Mouse (Mus musculus) MEL (cell line): ENCODE data around the gene Sema3a.

Source experiments
- CTCF ChIP-seq, 3 experiments: IDR thresholded peaks in 2 of 3; conservative IDR thresholded peaks in 1 of 3; 2 replicates each; pipeline ENCODE4 v1.5.1; 2011 to 2012; ENCODE audit warnings: low read length in 3 of 3, low read depth in 2 of 3, mild to moderate bottlenecking in 2 of 3, improper control_type of control experiment in 1 of 3, inconsistent platforms in 1 of 3, mixed read lengths in 1 of 3, moderate library complexity in 1 of 3; ENCODE audit not compliant: control insufficient read depth in 1 of 3, insufficient read depth in 1 of 3, poor library complexity in 1 of 3, severe bottlenecking in 1 of 3
- GATA1 ChIP-seq: IDR thresholded peaks from 2 replicates; pipeline ENCODE4 v1.6.1; 2011; ENCODE audit warnings: low read depth, low read length, improper control_type of control experiment
- HCFC1 ChIP-seq: IDR thresholded peaks from 2 replicates; pipeline ENCODE4 v1.6.1; 2012; ENCODE audit warnings: low read depth, mild to moderate bottlenecking, inconsistent platforms, low read length, improper control_type of control experiment, moderate library complexity
- MAZ ChIP-seq: IDR thresholded peaks from 2 replicates; pipeline ENCODE4 v1.6.1; 2012; ENCODE audit warnings: low read depth, mild to moderate bottlenecking, inconsistent platforms, low read length, improper control_type of control experiment
- MEF2A ChIP-seq: IDR thresholded peaks from 2 replicates; pipeline ENCODE4 v1.6.1; 2014; ENCODE audit warnings: low read depth, mild to moderate bottlenecking, inconsistent platforms, low read length, improper control_type of control experiment; ENCODE audit not compliant: poor library complexity, insufficient replicate concordance, severe bottlenecking; ENCODE audit errors: extremely low read depth
- MXI1 ChIP-seq: IDR thresholded peaks from 2 replicates; pipeline ENCODE4 v1.6.1; 2011; ENCODE audit warnings: mild to moderate bottlenecking, low read depth, low read length, improper control_type of control experiment
- POLR2AphosphoS5 ChIP-seq: IDR thresholded peaks from 2 replicates; pipeline ENCODE4 v1.6.1; 2012; ENCODE audit warnings: low read depth, borderline replicate concordance, mild to moderate bottlenecking, inconsistent platforms, low read length, moderate library complexity, mixed read lengths
- SMC3 ChIP-seq: IDR thresholded peaks from 2 replicates; pipeline ENCODE4 v1.6.1; 2011; ENCODE audit warnings: low read depth, low read length, improper control_type of control experiment
- TBP ChIP-seq: IDR thresholded peaks from 2 replicates; pipeline ENCODE4 v1.8.0; 2011; ENCODE audit warnings: low read depth, low read length, improper control_type of control experiment
- USF2 ChIP-seq, 2 experiments: IDR thresholded peaks; 2 replicates each; pipeline ENCODE4 v1.6.1; 2011 to 2012; ENCODE audit warnings: improper control_type of control experiment in 2 of 2, low read length in 2 of 2, borderline replicate concordance in 1 of 2, inconsistent platforms in 1 of 2, low read depth in 1 of 2, mild to moderate bottlenecking in 1 of 2; ENCODE audit not compliant: insufficient read depth in 1 of 2

DNA sequence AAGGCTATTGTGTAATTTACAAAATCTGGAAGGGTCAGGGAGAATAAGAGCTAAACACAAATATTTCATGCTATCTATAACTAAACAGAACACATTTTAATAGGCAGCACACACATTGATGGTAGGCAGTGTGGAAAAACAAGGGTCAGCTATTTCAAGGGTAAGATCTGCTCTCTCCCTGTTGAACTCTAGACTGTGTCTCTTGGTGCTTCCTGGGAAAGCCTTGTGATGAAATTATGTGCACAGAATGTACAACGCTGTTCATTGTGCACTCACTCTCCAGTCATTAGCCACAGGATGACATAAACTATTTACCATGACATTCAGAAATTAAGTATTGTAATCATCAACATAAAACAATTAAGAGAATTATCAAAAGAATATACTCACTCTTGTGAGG lies 486.4 kb downstream of the Sema3a start:
- no peak for TF ChIP-seq MEF2A
- no peak for TF ChIP-seq CTCF (IDR thresholded peaks at IDR 0.05 in 2 of 3, conservative IDR thresholded peaks at IDR 0.05 in 1 of 3; ENCODE audit: control insufficient read depth in 1 of 3, insufficient read depth in 1 of 3, low read depth in 2 of 3, low read length in 3 of 3, poor library complexity in 1 of 3, severe bottlenecking in 1 of 3)
- no peak for TF ChIP-seq GATA1
- TF ChIP-seq HCFC1, result no peak
- TF ChIP-seq POLR2AphosphoS5, result no peak
- no peak for TF ChIP-seq MXI1
- TF ChIP-seq SMC3, result no peak
- no peak for TF ChIP-seq USF2 (IDR thresholded peaks at IDR 0.05; ENCODE audit: borderline replicate concordance in 1 of 2, insufficient read depth in 1 of 2, low read depth in 1 of 2, low read length in 2 of 2)
- TF ChIP-seq TBP, result no peak
- TF ChIP-seq MAZ, result no peak
